Mouse (Mus musculus) intestine, embryonic 16.5 days (tissue): Measurements from ENCODE around the gene Lpcat2b. TPM values are rescaled to one million over a fixed set of nuclear protein-coding genes. Genes with fewer than 3 reads are reported as not detected.

ENCODE experiments used
- ATAC-seq: fragments of 200-750 bp; cut with Nextera tagmentation; 2 replicates; pipeline ENCODE4 v1.8.0; 2017; ENCODE audit warnings: moderate TSS enrichment, moderate library complexity
- H3K27ac ChIP-seq: fragments of 300-500 bp; sonication (generic); 2 replicates; pipeline ENCODE4 v1.5.1; 2014; ENCODE audit warnings: mild to moderate bottlenecking, low read length
- H3K27me3 ChIP-seq: fragments of 300-500 bp; sonication (generic); replicated peaks from 2 replicates; pipeline ENCODE4 v1.6.1; 2014; ENCODE audit warnings: low read length, control low read depth, mixed read lengths; ENCODE audit not compliant: control insufficient read depth, insufficient read depth
- H3K36me3 ChIP-seq: fragments of 300-500 bp; sonication (generic); 2 replicates; pipeline ENCODE4 v1.6.1; 2014; ENCODE audit warnings: low read length, control low read depth; ENCODE audit not compliant: control insufficient read depth, insufficient read depth
- H3K4me1 ChIP-seq: fragments of 300-500 bp; sonication (generic); 2 replicates; pipeline ENCODE4 v1.6.1; 2014; ENCODE audit warnings: low read length, control low read depth, mixed read lengths; ENCODE audit not compliant: control insufficient read depth, insufficient read depth
- H3K4me2 ChIP-seq: fragments of 300-500 bp; sonication (generic); 2 replicates; pipeline ENCODE4 v1.6.1; 2014; ENCODE audit warnings: low read depth, low read length, control low read depth
- H3K4me3 ChIP-seq: fragments of 300-500 bp; sonication (generic); 2 replicates; pipeline ENCODE4 v1.5.1; 2014; ENCODE audit warnings: mild to moderate bottlenecking, low read length
- H3K9ac ChIP-seq: fragments of 300-500 bp; sonication (generic); 2 replicates; pipeline ENCODE4 v1.6.1; 2014; ENCODE audit warnings: low read depth, low read length
- H3K9me3 ChIP-seq: fragments of 300-500 bp; sonication (generic); 2 replicates; pipeline ENCODE4 v1.6.1; 2016; ENCODE audit warnings: low read length, control low read depth; ENCODE audit not compliant: control insufficient read depth
- WGBS: fragments of 180-500 bp; shearing (Covaris S2); extraction: QIAGEN DNeasy Blood & Tissue Kit; methylation state at CpG from one replicate; pipeline ENCODE4 v1.1.7; 2014; 5-methylcytosine and 5-hydroxymethylcytosine counted together
- polyA plus RNA-seq: library from polyadenylated mRNA; unstranded; fragments of >200 nt; fragmentation: Nextera tagmentation; extraction: Ambion mirVana; gene quantifications from 2 replicates; pipeline ENCODE4 v1.2.1, GENCODE M21; 2015

The Lpcat2b gene
- polyA plus RNA-seq, 1 experiment from 2014 or later: not detected

- ATAC-seq: no peak
- Histone ChIP-seq H3K4me3 (no peak overlapping the region), H3K27ac (no peak overlapping the region), H3K9me3 (no peaks in the 10 kb centered on the region), H3K27me3 (no peaks in the 10 kb centered on the region), H3K4me1 (no peaks in the 10 kb centered on the region), H3K4me2 (no peak overlapping the region), H3K36me3 (no peaks in the 10 kb centered on the region), H3K9ac (no peak overlapping the region)
- WGBS: 81% methylated on average over 4 of the region's 4 CpGs
Observed at GRCm38 (mm10) chr5:107467098-107467497, 35.7 kb downstream of the Lpcat2b start.

- ATAC-seq: no peak
- Histone ChIP-seq H3K9me3 (no peaks in the 10 kb centered on the region), H3K4me1 (no peaks in the 10 kb centered on the region), H3K9ac (no peak overlapping the region), H3K27ac (no peak overlapping the region), H3K4me2 (no peak overlapping the region), H3K4me3 (no peak overlapping the region), H3K27me3 (no peaks in the 10 kb centered on the region), H3K36me3 (no peaks in the 10 kb centered on the region)
- WGBS: 84% methylated on average over 10 of the region's 10 CpGs
Observed at GRCm38 (mm10) chr5:107470600-107471329, 39.4 kb downstream of the Lpcat2b start.

GRCm38 (mm10) chr5:107480194-107480593, 48.8 kb downstream of the Lpcat2b start:
- Histone ChIP-seq H3K9ac (no peak overlapping the region), H3K4me1 (no peaks in the 10 kb centered on the region), H3K36me3 (no peaks in the 10 kb centered on the region), H3K4me2 (no peak overlapping the region), H3K4me3 (no peak overlapping the region), H3K27ac (no peak overlapping the region), H3K9me3 (no peaks in the 10 kb centered on the region), H3K27me3 (no peaks in the 10 kb centered on the region)
- ATAC-seq: no peak
- 90% methylated on average over 2 of the region's 2 CpGs for WGBS

Other genes with a start within 250 kb of the Lpcat2b start
- 14.6 and 14.9 TPM in 2 replicates for gene Tgfbr3, start 141.9 kb upstream of the Lpcat2b start, polyA plus RNA-seq
- 0.98 and 1.0 TPM in 2 replicates for gene Brdt, start 100.4 kb upstream of the Lpcat2b start, polyA plus RNA-seq
- 0.21 and 0.50 TPM in 2 replicates for gene Ephx4, start 28.8 kb upstream of the Lpcat2b start, polyA plus RNA-seq
- 2.7 and 2.8 TPM in 2 replicates for gene Btbd8, start 6.4 kb downstream of the Lpcat2b start, polyA plus RNA-seq
- 0.16 and 0.38 TPM in 2 replicates for gene Gm42669, start 76.1 kb downstream of the Lpcat2b start, polyA plus RNA-seq
- gene 1700028K03Rik, start 103.2 kb downstream of the Lpcat2b start, polyA plus RNA-seq: 0.04 and 0.05 TPM in 2 replicates
- gene Rpap2, start 165.8 kb downstream of the Lpcat2b start, polyA plus RNA-seq: 11.9 and 13.8 TPM in 2 replicates
- 18.2 and 21.3 TPM in 2 replicates for gene Glmn, start 166.3 kb downstream of the Lpcat2b start, polyA plus RNA-seq